Mouse (Mus musculus): Measurements from ENCODE around the gene Dclk1. TPM values are rescaled to one million over a fixed set of nuclear protein-coding genes. Genes with fewer than 3 reads are reported as not detected.
A peak's percentile ranks its signal among the peaks of the same experiment; 100 is the strongest.

The Dclk1 gene
- polyA plus RNA-seq, 1 experiment from 2014 or later, result 11.8 TPM

- no peaks in the 10 kb centered on the region for H3K36me3 ChIP-seq (ENCODE audit: control insufficient read depth, insufficient read depth, low read length)
- no peak for ATAC-seq (ENCODE audit: insufficient read depth, low FRiP score)
- WGBS, result 74% methylated on average over 6 of the region's 6 CpGs
- no peaks in the 10 kb centered on the region for H3K4me1 ChIP-seq (ENCODE audit: control insufficient read depth, insufficient read depth, low read length)
- H3K9me3 ChIP-seq (replicated peaks; ENCODE audit: control insufficient read depth, low read length), result no peaks in the 10 kb centered on the region
- no peak overlapping the region for H3K27ac ChIP-seq (ENCODE audit: low read length)
- H3K27me3 ChIP-seq (ENCODE audit: control insufficient read depth, insufficient read depth, low read length), result no peaks in the 10 kb centered on the region
- H3K4me2 ChIP-seq (ENCODE audit: low read depth, low read length), result no peak overlapping the region
- H3K9ac ChIP-seq (ENCODE audit: low read length), result no peak overlapping the region
- H3K4me3 ChIP-seq (replicated peaks; ENCODE audit: low read length), result no peak overlapping the region
Measured at GRCm38 (mm10) chr3:55272536-55272935, 30.4 kb downstream of the Dclk1 start.

- WGBS, result 74% methylated on average over 3 of the region's 3 CpGs
Measured at GRCm38 (mm10) chr3:55276446-55276845, 34.3 kb downstream of the Dclk1 start.

GRCm38 (mm10) chr3:55276851-55277250, 34.7 kb downstream of the Dclk1 start:
- Histone ChIP-seq H3K9ac (ENCODE audit: low read length) (no peak overlapping the region), H3K27me3 (ENCODE audit: control insufficient read depth, insufficient read depth, low read length) (no peaks in the 10 kb centered on the region), H3K4me3 (replicated peaks; ENCODE audit: low read length) (no peak overlapping the region), H3K27ac (ENCODE audit: low read length) (no peak overlapping the region), H3K4me1 (ENCODE audit: control insufficient read depth, insufficient read depth, low read length) (no peaks in the 10 kb centered on the region), H3K4me2 (ENCODE audit: low read depth, low read length) (no peak overlapping the region), H3K9me3 (replicated peaks; ENCODE audit: control insufficient read depth, low read length) (no peaks in the 10 kb centered on the region), H3K36me3 (ENCODE audit: control insufficient read depth, insufficient read depth, low read length) (no peaks in the 10 kb centered on the region)
- no peak for ATAC-seq (ENCODE audit: insufficient read depth, low FRiP score)
- WGBS, result 87% methylated on average over 1 of the region's 1 CpGs

More at GRCm38 (mm10) chr3:55276446-55276845, 34.3 kb downstream of the Dclk1 start:
- H3K4me3 ChIP-seq (replicated peaks; ENCODE audit: low read length), result no peak overlapping the region
- no peaks in the 10 kb centered on the region for H3K4me1 ChIP-seq (ENCODE audit: control insufficient read depth, insufficient read depth, low read length)
- H3K4me2 ChIP-seq (ENCODE audit: low read depth, low read length), result no peak overlapping the region
- H3K9me3 ChIP-seq (replicated peaks; ENCODE audit: control insufficient read depth, low read length), result no peaks in the 10 kb centered on the region
- no peak overlapping the region for H3K9ac ChIP-seq (ENCODE audit: low read length)
- no peaks in the 10 kb centered on the region for H3K27me3 ChIP-seq (ENCODE audit: control insufficient read depth, insufficient read depth, low read length)
- H3K36me3 ChIP-seq (ENCODE audit: control insufficient read depth, insufficient read depth, low read length), result no peaks in the 10 kb centered on the region
- H3K27ac ChIP-seq (ENCODE audit: low read length), result no peak overlapping the region
- ATAC-seq (ENCODE audit: insufficient read depth, low FRiP score), result no peak

- no peak for ATAC-seq (ENCODE audit: insufficient read depth, low FRiP score)
- H3K9ac ChIP-seq (ENCODE audit: low read length), result no peak overlapping the region
- H3K4me2 ChIP-seq (ENCODE audit: low read depth, low read length), result no peak overlapping the region
- H3K4me3 ChIP-seq (replicated peaks; ENCODE audit: low read length), result no peak overlapping the region
- no peaks in the 10 kb centered on the region for H3K27me3 ChIP-seq (ENCODE audit: control insufficient read depth, insufficient read depth, low read length)
- H3K9me3 ChIP-seq (replicated peaks; ENCODE audit: control insufficient read depth, low read length), result no peaks in the 10 kb centered on the region
- 74% methylated on average over 1 of the region's 1 CpGs for WGBS
- no peaks in the 10 kb centered on the region for H3K4me1 ChIP-seq (ENCODE audit: control insufficient read depth, insufficient read depth, low read length)
- H3K27ac ChIP-seq (ENCODE audit: low read length), result no peak overlapping the region
- no peaks in the 10 kb centered on the region for H3K36me3 ChIP-seq (ENCODE audit: control insufficient read depth, insufficient read depth, low read length)
Measured at GRCm38 (mm10) chr3:55277829-55278228, 35.7 kb downstream of the Dclk1 start.

GRCm38 (mm10) chr3:55279923-55280322, 37.8 kb downstream of the Dclk1 start:
- H3K9me3 ChIP-seq (replicated peaks; ENCODE audit: control insufficient read depth, low read length), result no peaks in the 10 kb centered on the region
- no peak for ATAC-seq (ENCODE audit: insufficient read depth, low FRiP score)
- no peaks in the 10 kb centered on the region for H3K27me3 ChIP-seq (ENCODE audit: control insufficient read depth, insufficient read depth, low read length)
- H3K36me3 ChIP-seq (ENCODE audit: control insufficient read depth, insufficient read depth, low read length), result no peaks in the 10 kb centered on the region
- H3K4me2 ChIP-seq (ENCODE audit: low read depth, low read length), result no peak overlapping the region
- 82% methylated on average over 4 of the region's 4 CpGs for WGBS
- H3K9ac ChIP-seq (ENCODE audit: low read length), result no peak overlapping the region
- H3K4me1 ChIP-seq (ENCODE audit: control insufficient read depth, insufficient read depth, low read length), result no peaks in the 10 kb centered on the region
- no peak overlapping the region for H3K4me3 ChIP-seq (replicated peaks; ENCODE audit: low read length)
- no peak overlapping the region for H3K27ac ChIP-seq (ENCODE audit: low read length)

GRCm38 (mm10) chr3:55280471-55280870, 38.3 kb downstream of the Dclk1 start:
- Histone ChIP-seq H3K9me3 (replicated peaks; ENCODE audit: control insufficient read depth, low read length) (no peaks in the 10 kb centered on the region), H3K27ac (ENCODE audit: low read length) (no peak overlapping the region), H3K4me1 (ENCODE audit: control insufficient read depth, insufficient read depth, low read length) (no peaks in the 10 kb centered on the region), H3K4me3 (replicated peaks; ENCODE audit: low read length) (no peak overlapping the region), H3K9ac (ENCODE audit: low read length) (no peak overlapping the region), H3K27me3 (ENCODE audit: control insufficient read depth, insufficient read depth, low read length) (no peaks in the 10 kb centered on the region), H3K4me2 (ENCODE audit: low read depth, low read length) (no peak overlapping the region), H3K36me3 (ENCODE audit: control insufficient read depth, insufficient read depth, low read length) (no peaks in the 10 kb centered on the region)
- ATAC-seq (ENCODE audit: insufficient read depth, low FRiP score), result no peak

- no peaks in the 10 kb centered on the region for H3K9me3 ChIP-seq (replicated peaks; ENCODE audit: control insufficient read depth, low read length)
- no peaks in the 10 kb centered on the region for H3K4me1 ChIP-seq (ENCODE audit: control insufficient read depth, insufficient read depth, low read length)
- 51% methylated on average over 3 of the region's 3 CpGs for WGBS
- no peak for ATAC-seq (ENCODE audit: insufficient read depth, low FRiP score)
- H3K4me2 ChIP-seq (ENCODE audit: low read depth, low read length), result no peak overlapping the region
- no peak overlapping the region for H3K4me3 ChIP-seq (replicated peaks; ENCODE audit: low read length)
- no peak overlapping the region for H3K27ac ChIP-seq (ENCODE audit: low read length)
- H3K36me3 ChIP-seq (ENCODE audit: control insufficient read depth, insufficient read depth, low read length), result no peaks in the 10 kb centered on the region
- H3K9ac ChIP-seq (ENCODE audit: low read length), result no peak overlapping the region
- H3K27me3 ChIP-seq (ENCODE audit: control insufficient read depth, insufficient read depth, low read length), result no peaks in the 10 kb centered on the region
Measured at GRCm38 (mm10) chr3:55284215-55284614, 42.1 kb downstream of the Dclk1 start.

GRCm38 (mm10) chr3:55288726-55289125, 46.6 kb downstream of the Dclk1 start:
- H3K4me2 ChIP-seq (ENCODE audit: low read depth, low read length), result no peak overlapping the region
- ATAC-seq (ENCODE audit: insufficient read depth, low FRiP score), result no peak
- no peaks in the 10 kb centered on the region for H3K27me3 ChIP-seq (ENCODE audit: control insufficient read depth, insufficient read depth, low read length)
- no peaks in the 10 kb centered on the region for H3K4me1 ChIP-seq (ENCODE audit: control insufficient read depth, insufficient read depth, low read length)
- H3K9me3 ChIP-seq (replicated peaks; ENCODE audit: control insufficient read depth, low read length), result no peaks in the 10 kb centered on the region
- 62% methylated on average over 4 of the region's 4 CpGs for WGBS
- H3K9ac ChIP-seq (ENCODE audit: low read length), result no peak overlapping the region
- no peak overlapping the region for H3K27ac ChIP-seq (ENCODE audit: low read length)
- no peaks in the 10 kb centered on the region for H3K36me3 ChIP-seq (ENCODE audit: control insufficient read depth, insufficient read depth, low read length)
- no peak overlapping the region for H3K4me3 ChIP-seq (replicated peaks; ENCODE audit: low read length)

- Histone ChIP-seq H3K9ac (ENCODE audit: low read length) (no peak overlapping the region), H3K4me3 (replicated peaks; ENCODE audit: low read length) (no peak overlapping the region), H3K9me3 (replicated peaks; ENCODE audit: control insufficient read depth, low read length) (no peaks in the 10 kb centered on the region), H3K4me2 (ENCODE audit: low read depth, low read length) (no peak overlapping the region), H3K36me3 (ENCODE audit: control insufficient read depth, insufficient read depth, low read length) (no peaks in the 10 kb centered on the region), H3K4me1 (ENCODE audit: control insufficient read depth, insufficient read depth, low read length) (no peaks in the 10 kb centered on the region), H3K27me3 (ENCODE audit: control insufficient read depth, insufficient read depth, low read length) (no peaks in the 10 kb centered on the region), H3K27ac (ENCODE audit: low read length) (no peak overlapping the region)
- 32% methylated on average over 4 of the region's 4 CpGs for WGBS
- ATAC-seq (ENCODE audit: insufficient read depth, low FRiP score), result peak; percentile 33; the same call in 1 of the 2 replicates
Measured at GRCm38 (mm10) chr3:55291964-55292363, 49.8 kb downstream of the Dclk1 start.
